21 mouse cellular contexts compared by ENCODE assay signal in the genomic region with DNA sequence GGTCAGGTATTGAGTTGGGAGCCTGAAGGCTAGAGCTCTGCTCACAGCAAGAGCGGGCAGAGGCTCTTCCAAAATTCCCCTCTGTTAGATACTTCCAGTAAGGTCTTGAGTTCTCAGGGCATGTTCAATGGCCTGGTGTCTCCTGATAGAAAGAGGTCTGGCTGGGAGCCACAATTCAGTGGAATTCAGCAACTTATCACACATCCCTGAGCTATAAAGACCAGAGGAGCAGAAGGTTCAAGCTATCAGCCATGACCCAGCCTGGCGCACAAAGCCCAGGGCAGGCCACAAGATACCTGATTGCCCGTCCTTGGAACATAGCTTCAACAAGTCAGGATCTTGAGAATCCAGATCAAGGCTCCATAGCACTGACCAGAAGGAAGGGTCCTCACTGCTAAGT.
"Had no signal": no experiment of that assay in that cellular context is flagged by ENCODE, and none has a peak within 500 bp of the region (broad histone marks: within the 10 kb centered on the region; RNA-seq: fewer than 3 reads in every experiment).

No protein-coding gene starts in this region.

- H3K4me3 ChIP-seq: kidney, embryonic 15.5 days; limb, embryonic 13.5 days; liver, embryonic 12.5 days; liver, embryonic 15.5 days; lung, embryonic 15.5 days; midbrain, embryonic 12.5 days; myocyte; neural tube, embryonic 13.5 days; stomach, embryonic 15.5 days had no signal

- H3K4me1 ChIP-seq: liver, embryonic 15.5 days had no signal

- DNase-seq: kidney, adult 8-10 months; kidney, postnatal 10 days; kidney, postnatal 36 days; left cerebral cortex, postnatal 4 days; liver; lung, adult 18-20 months; lung, postnatal 10 days; lung, postnatal 36 days; retina, postnatal 1 day; right cerebral cortex, postnatal 25 days; thymus, postnatal 25 days had no signal

- H3K27me3 ChIP-seq: kidney, embryonic 15.5 days; limb, embryonic 13.5 days; liver, embryonic 12.5 days; liver, embryonic 15.5 days; lung, embryonic 15.5 days; midbrain, embryonic 12.5 days; neural tube, embryonic 13.5 days; stomach, embryonic 15.5 days had no signal

- H3K36me3 ChIP-seq: kidney, embryonic 15.5 days; limb, embryonic 13.5 days; lung, embryonic 15.5 days; midbrain, embryonic 12.5 days; neural tube, embryonic 13.5 days; stomach, embryonic 15.5 days had no signal

- H3K9ac ChIP-seq: kidney, embryonic 15.5 days; limb, embryonic 13.5 days; liver, embryonic 12.5 days; liver, embryonic 15.5 days; lung, embryonic 15.5 days; midbrain, embryonic 12.5 days; neural tube, embryonic 13.5 days; stomach, embryonic 15.5 days had no signal

- ATAC-seq: liver, embryonic 12.5 days; midbrain, embryonic 16.5 days had no signal

- H3K27ac ChIP-seq: kidney, embryonic 15.5 days; limb, embryonic 13.5 days; liver, embryonic 12.5 days; liver, embryonic 15.5 days; lung, embryonic 15.5 days; midbrain, embryonic 12.5 days; neural tube, embryonic 13.5 days; stomach, embryonic 15.5 days had no signal

- H3K9me3 ChIP-seq: kidney, embryonic 15.5 days; limb, embryonic 13.5 days; liver, embryonic 12.5 days; liver, embryonic 15.5 days; lung, embryonic 15.5 days; midbrain, embryonic 12.5 days; neural tube, embryonic 13.5 days; stomach, embryonic 15.5 days had no signal
